Comparison of ENCODE assay signal across 23 mouse cellular contexts in genomic region chr2:91223614-91224013, GRCm38 (mm10). TPM values are rescaled to one million over a fixed set of nuclear protein-coding genes. Genes with fewer than 3 reads are reported as not detected.
DNase-seq lines count a peak whose midpoint lies in the region; ATAC-seq and TF ChIP-seq lines count a peak whose summit lies in the region.
"Had no signal": no experiment of that assay in that cellular context is flagged by ENCODE, and none has a peak within 500 bp of the region (broad histone marks: within the 10 kb centered on the region; RNA-seq: fewer than 3 reads in every experiment).

No protein-coding gene starts in this region.

- WGBS in heart, postnatal 0 days, result 76% methylated on average over 2 of the region's 2 CpGs
- WGBS in heart, embryonic 11.5 days (ENCODE audit: insufficient replicate concordance), result 82% methylated on average over 2 of the region's 2 CpGs
- 74% methylated on average over 2 of the region's 2 CpGs for WGBS in liver, postnatal 0 days (ENCODE audit: insufficient replicate concordance)
- 89% methylated on average over 2 of the region's 2 CpGs for WGBS in stomach, postnatal 0 days

- CTCF ChIA-PET in Patski (lab: Charles Lee), result interaction anchor here (1.2 to 1.3 kb wide), 2 partner anchors 11 to 108 kb away, joined by 3 to 6 read pairs; no protein-coding TSS in a partner anchor

- H3K9ac ChIP-seq in heart, postnatal 0 days (replicated peaks; ENCODE audit: low read depth, low read length), result no peak overlapping the region
- no peak overlapping the region for H3K9ac ChIP-seq in heart, embryonic 11.5 days (ENCODE audit: low read depth, low read length)
- H3K9ac ChIP-seq in liver, postnatal 0 days (replicated peaks), result no peak overlapping the region
- no peak overlapping the region for H3K9ac ChIP-seq in stomach, postnatal 0 days (ENCODE audit: low read length)
- H3K9ac ChIP-seq: forebrain, embryonic 15.5 days; hindbrain, embryonic 15.5 days; liver, embryonic 13.5 days; neural tube, embryonic 12.5 days had no signal

- no peaks in the 10 kb centered on the region for H3K36me3 ChIP-seq in heart, postnatal 0 days (replicated peaks; ENCODE audit: control insufficient read depth, insufficient read depth, low read length)
- no peaks in the 10 kb centered on the region for H3K36me3 ChIP-seq in heart, embryonic 11.5 days (ENCODE audit: control insufficient read depth, insufficient read depth, low read length)
- 0 out of 2 replicates have a peak, but pooled peaks cover 2% of the 10 kb centered on the region for H3K36me3 ChIP-seq in liver, postnatal 0 days (replicated peaks; ENCODE audit: insufficient read depth, low read length)
- H3K36me3 ChIP-seq in stomach, postnatal 0 days (ENCODE audit: control insufficient read depth, insufficient read depth, low read length), result no peaks in the 10 kb centered on the region
- H3K36me3 ChIP-seq: forebrain, embryonic 15.5 days; liver, embryonic 13.5 days; neural tube, embryonic 12.5 days had no signal

- H3K27ac ChIP-seq in heart, postnatal 0 days (ENCODE audit: low read depth), result no peak overlapping the region
- H3K27ac ChIP-seq in heart, embryonic 11.5 days (ENCODE audit: low read depth, low read length), result no peak overlapping the region
- H3K27ac ChIP-seq in liver, postnatal 0 days (ENCODE audit: low read depth), result no peak overlapping the region
- no peak overlapping the region for H3K27ac ChIP-seq in stomach, postnatal 0 days (replicated peaks)
- H3K27ac ChIP-seq: embryonic facial prominence, embryonic 10.5 days; forebrain, embryonic 15.5 days; hindbrain, embryonic 15.5 days; liver, embryonic 13.5 days; neural tube, embryonic 12.5 days had no signal

- H3K4me3 ChIP-seq in heart, postnatal 0 days (ENCODE audit: low read depth, low read length), result no peak overlapping the region
- H3K4me3 ChIP-seq in heart, embryonic 11.5 days (ENCODE audit: low read depth, low read length), result no peak overlapping the region
- no peak overlapping the region for H3K4me3 ChIP-seq in liver, postnatal 0 days (ENCODE audit: low read depth, low read length)
- H3K4me3 ChIP-seq in stomach, postnatal 0 days (ENCODE audit: low read depth, low read length), result no peak overlapping the region
- H3K4me3 ChIP-seq: embryonic facial prominence, embryonic 10.5 days; forebrain, embryonic 15.5 days; hindbrain, embryonic 15.5 days; liver, embryonic 13.5 days; neural tube, embryonic 12.5 days had no signal

- TF ChIP-seq CTCF in heart, postnatal 0 days (IDR thresholded peaks at IDR 0.05; ENCODE audit: low read depth), result 0 out of 2 replicates have a peak, but pooled peaks have one; percentile 12
- peak; percentile 29; the same call in 1 of the 2 replicates for TF ChIP-seq CTCF in liver, postnatal 0 days (IDR thresholded peaks at IDR 0.05; ENCODE audit: low read depth)
- peak; percentile 50 for TF ChIP-seq CTCF in Patski (IDR thresholded peaks at IDR 0.05)
- TF ChIP-seq CTCF in stomach, postnatal 0 days (IDR thresholded peaks at IDR 0.05; ENCODE audit: low read depth), result peak; percentile 39

- no peaks in the 10 kb centered on the region for H3K27me3 ChIP-seq in heart, postnatal 0 days (ENCODE audit: control insufficient read depth, insufficient read depth, low read length)
- no peaks in the 10 kb centered on the region for H3K27me3 ChIP-seq in heart, embryonic 11.5 days (ENCODE audit: control insufficient read depth, insufficient read depth, low read length)
- no peaks in the 10 kb centered on the region for H3K27me3 ChIP-seq in liver, postnatal 0 days (ENCODE audit: insufficient read depth, low read length)
- no peaks in the 10 kb centered on the region for H3K27me3 ChIP-seq in Patski
- no peaks in the 10 kb centered on the region for H3K27me3 ChIP-seq in stomach, postnatal 0 days (ENCODE audit: control insufficient read depth, insufficient read depth, low read length)
- H3K27me3 ChIP-seq: forebrain, embryonic 15.5 days; hindbrain, embryonic 15.5 days; liver, embryonic 13.5 days; neural tube, embryonic 12.5 days had no signal

- ATAC-seq in heart, postnatal 0 days (ENCODE audit: insufficient read depth, low read depth), result no peak
- ATAC-seq in heart, embryonic 11.5 days (replicated peaks; ENCODE audit: insufficient number of reproducible peaks, low FRiP score, low TSS enrichment), result no peak
- no peak for ATAC-seq in liver, postnatal 0 days
- ATAC-seq in Patski, result no peak
- ATAC-seq in stomach, postnatal 0 days (ENCODE audit: low FRiP score, low TSS enrichment), result no peak
- no peak for ATAC-seq in inflammation-experienced regulatory T-cells, adult 6 months
- ATAC-seq: activated CD4-positive, CD25-positive, alpha-beta regulatory T cell, adult 4 months; CD4-positive, CD25-positive, alpha-beta regulatory T cell, adult 4 months; forebrain, embryonic 15.5 days had no signal

- H3K9me3 ChIP-seq in heart, postnatal 0 days (replicated peaks; ENCODE audit: control insufficient read depth, low read length), result no peaks in the 10 kb centered on the region
- no peaks in the 10 kb centered on the region for H3K9me3 ChIP-seq in heart, embryonic 11.5 days (replicated peaks; ENCODE audit: control insufficient read depth, low read length)
- H3K9me3 ChIP-seq in liver, postnatal 0 days (ENCODE audit: low read length), result no peaks in the 10 kb centered on the region
- no peaks in the 10 kb centered on the region for H3K9me3 ChIP-seq in stomach, postnatal 0 days (ENCODE audit: control insufficient read depth, low read length)
- H3K9me3 ChIP-seq: embryonic facial prominence, embryonic 10.5 days; forebrain, embryonic 15.5 days; hindbrain, embryonic 15.5 days; liver, embryonic 13.5 days; neural tube, embryonic 12.5 days had no signal

- no peak for TF ChIP-seq EP300 in heart, postnatal 0 days (IDR thresholded peaks at IDR 0.05; ENCODE audit: low read depth)
- no peak for TF ChIP-seq EP300 in liver, postnatal 0 days (IDR thresholded peaks at IDR 0.05; ENCODE audit: low read depth)
- no peak for TF ChIP-seq EP300 in stomach, postnatal 0 days (optimal IDR thresholded peaks at IDR 0.05)

- DNase-seq in heart, postnatal 0 days (ENCODE audit: low spot score), result no peak
- no peak for DNase-seq in liver, postnatal 0 days
- DNase-seq in liver (no peak), Patski (ENCODE audit: low read depth, low spot score) (no peak)
- no peak for DNase-seq in stomach, postnatal 0 days (ENCODE audit: low spot score)
- DNase-seq: adrenal gland, postnatal 36 days; gastrocnemius, postnatal 10 days; heart, adult 18-20 months; heart, postnatal 10 days; kidney, adult 9 months; layer of hippocampus, postnatal 36 days; left cerebral cortex, postnatal 4 days; liver, embryonic 13.5 days; right cerebral cortex, postnatal 14 days; thymus, postnatal 25 days had no signal

- H3K4me2 ChIP-seq in heart, postnatal 0 days (ENCODE audit: low read depth, low read length), result no peak overlapping the region
- H3K4me2 ChIP-seq in heart, embryonic 11.5 days, result no peak overlapping the region
- no peak overlapping the region for H3K4me2 ChIP-seq in liver, postnatal 0 days (ENCODE audit: low read depth, low read length)
- no peak overlapping the region for H3K4me2 ChIP-seq in stomach, postnatal 0 days (replicated peaks; ENCODE audit: low read depth)
- H3K4me2 ChIP-seq: forebrain, embryonic 15.5 days; hindbrain, embryonic 15.5 days; liver, embryonic 13.5 days; neural tube, embryonic 12.5 days had no signal

- no peaks in the 10 kb centered on the region for H3K4me1 ChIP-seq in heart, postnatal 0 days (ENCODE audit: control insufficient read depth, insufficient read depth)
- H3K4me1 ChIP-seq in heart, embryonic 11.5 days (ENCODE audit: control insufficient read depth, insufficient read depth, low read length), result no peaks in the 10 kb centered on the region
- no peaks in the 10 kb centered on the region for H3K4me1 ChIP-seq in liver, postnatal 0 days (ENCODE audit: insufficient read depth)
- no peaks in the 10 kb centered on the region for H3K4me1 ChIP-seq in stomach, postnatal 0 days (replicated peaks; ENCODE audit: control insufficient read depth, insufficient read depth)
- H3K4me1 ChIP-seq: embryonic facial prominence, embryonic 10.5 days; forebrain, embryonic 15.5 days; hindbrain, embryonic 15.5 days; liver, embryonic 13.5 days; neural tube, embryonic 12.5 days had no signal

- in situ Hi-C loops in Patski (cut with MboI; ENCODE audit: low pct_unique_long_range_greater_than_20kb), result no loop called here

- POLR2A ChIA-PET in Patski (lab: Charles Lee), result no interaction called here

RNA-seq across cellular contexts. Expression of gene Ddb2, which starts 13.2 kb away (rescaled TPM):
- 2.2 and 6.0 TPM in 2 replicates for total RNA-seq in heart, postnatal 0 days (2014; rRNA removed; ENCODE audit: low replicate concordance)
- 4.7 and 6.0 TPM in 2 replicates for polyA plus RNA-seq in heart, postnatal 0 days (2015; fragmentation: Nextera tagmentation; extraction: Ambion mirVana)
- 7.3 and 8.3 TPM in 2 replicates for polyA plus RNA-seq in heart, embryonic 11.5 days (2014; fragmentation: Nextera tagmentation; extraction: Ambion mirVana)
- 4.0 and 4.2 TPM in 2 replicates for polyA plus RNA-seq in liver, postnatal 0 days (2015; fragmentation: Nextera tagmentation; extraction: Ambion mirVana)
- 16.1 TPM for polyA plus RNA-seq in Patski (2021)
- 11.0 and 12.5 TPM in 2 replicates for polyA plus RNA-seq in stomach, postnatal 0 days (2015; fragmentation: Nextera tagmentation; extraction: Ambion mirVana)
- 10 to 100 TPM; 56.2 to 82.8 (median 75.2) TPM for polyA plus RNA-seq in inflammation-experienced regulatory T-cells, adult 6 months (2017; shearing (Covaris generic))

RNA-seq across cellular contexts. Expression of gene Acp2, which starts 20.9 kb away (rescaled TPM):
- total RNA-seq in heart, postnatal 0 days (2014; rRNA removed; ENCODE audit: low replicate concordance), result 20.3 and 22.0 TPM in 2 replicates
- 11.2 and 11.8 TPM in 2 replicates for polyA plus RNA-seq in heart, postnatal 0 days (2015; fragmentation: Nextera tagmentation; extraction: Ambion mirVana)
- polyA plus RNA-seq in heart, embryonic 11.5 days (2014; fragmentation: Nextera tagmentation; extraction: Ambion mirVana), result 19.0 and 20.3 TPM in 2 replicates
- 13.0 and 14.1 TPM in 2 replicates for polyA plus RNA-seq in liver, postnatal 0 days (2015; fragmentation: Nextera tagmentation; extraction: Ambion mirVana)
- polyA plus RNA-seq in Patski (2021), result 45.2 TPM
- polyA plus RNA-seq in stomach, postnatal 0 days (2015; fragmentation: Nextera tagmentation; extraction: Ambion mirVana), result 11.6 and 13.5 TPM in 2 replicates
- 10 to 100 TPM; 13.3 to 18.2 (median 15.0) TPM for polyA plus RNA-seq in inflammation-experienced regulatory T-cells, adult 6 months (2017; shearing (Covaris generic))

RNA-seq across cellular contexts. Expression of gene Nr1h3, which starts 21.0 kb away (rescaled TPM):
- 3.6 and 9.8 TPM in 2 replicates for total RNA-seq in heart, postnatal 0 days (2014; rRNA removed; ENCODE audit: low replicate concordance)
- 2.0 and 2.6 TPM in 2 replicates for polyA plus RNA-seq in heart, postnatal 0 days (2015; fragmentation: Nextera tagmentation; extraction: Ambion mirVana)
- 2.5 and 2.8 TPM in 2 replicates for polyA plus RNA-seq in heart, embryonic 11.5 days (2014; fragmentation: Nextera tagmentation; extraction: Ambion mirVana)
- 30.0 and 31.0 TPM in 2 replicates for polyA plus RNA-seq in liver, postnatal 0 days (2015; fragmentation: Nextera tagmentation; extraction: Ambion mirVana)
- polyA plus RNA-seq in Patski (2021), result 0.36 TPM
- 1.8 and 2.2 TPM in 2 replicates for polyA plus RNA-seq in stomach, postnatal 0 days (2015; fragmentation: Nextera tagmentation; extraction: Ambion mirVana)
- polyA plus RNA-seq in inflammation-experienced regulatory T-cells, adult 6 months (2017; shearing (Covaris generic)), result 1 to 10 TPM in 2 of 3 experiments, under 1 TPM in 1; 0.33 to 2.8 (median 1.4) TPM

RNA-seq across cellular contexts. Expression of gene Pacsin3, which starts 32.1 kb away (rescaled TPM):
- 104 and 128 TPM in 2 replicates for total RNA-seq in heart, postnatal 0 days (2014; rRNA removed; ENCODE audit: low replicate concordance)
- 58.7 and 59.9 TPM in 2 replicates for polyA plus RNA-seq in heart, postnatal 0 days (2015; fragmentation: Nextera tagmentation; extraction: Ambion mirVana)
- polyA plus RNA-seq in heart, embryonic 11.5 days (2014; fragmentation: Nextera tagmentation; extraction: Ambion mirVana), result 18.6 and 19.5 TPM in 2 replicates
- 27.8 and 28.5 TPM in 2 replicates for polyA plus RNA-seq in liver, postnatal 0 days (2015; fragmentation: Nextera tagmentation; extraction: Ambion mirVana)
- polyA plus RNA-seq in Patski (2021), result 80.6 TPM
- 46.2 and 52.2 TPM in 2 replicates for polyA plus RNA-seq in stomach, postnatal 0 days (2015; fragmentation: Nextera tagmentation; extraction: Ambion mirVana)
- polyA plus RNA-seq in inflammation-experienced regulatory T-cells, adult 6 months (2017; shearing (Covaris generic)), result under 1 TPM in 1 of 3 experiments, not detected in 2; 0.98 TPM

RNA-seq across cellular contexts. Expression of gene Madd, which starts 40.0 kb away (rescaled TPM):
- 2.1 and 4.3 TPM in 2 replicates for total RNA-seq in heart, postnatal 0 days (2014; rRNA removed; ENCODE audit: low replicate concordance)
- 2.4 TPM in 2 replicates for polyA plus RNA-seq in heart, postnatal 0 days (2015; fragmentation: Nextera tagmentation; extraction: Ambion mirVana)
- 5.0 and 6.8 TPM in 2 replicates for polyA plus RNA-seq in heart, embryonic 11.5 days (2014; fragmentation: Nextera tagmentation; extraction: Ambion mirVana)
- 2.9 and 3.6 TPM in 2 replicates for polyA plus RNA-seq in liver, postnatal 0 days (2015; fragmentation: Nextera tagmentation; extraction: Ambion mirVana)
- 12.8 TPM for polyA plus RNA-seq in Patski (2021)
- 7.5 and 8.7 TPM in 2 replicates for polyA plus RNA-seq in stomach, postnatal 0 days (2015; fragmentation: Nextera tagmentation; extraction: Ambion mirVana)
- 10 to 100 TPM; 58.0 to 78.6 (median 69.2) TPM for polyA plus RNA-seq in inflammation-experienced regulatory T-cells, adult 6 months (2017; shearing (Covaris generic))
